Mouse (Mus musculus): ENCODE data around the gene Aox1.

The Aox1 gene

GRCm38 (mm10) chr1:58065606-58066005 lies 35.9 kb downstream of the Aox1 start:
- no peak for DNase-seq

- no peak for DNase-seq
Observed at GRCm38 (mm10) chr1:58069181-58069580, 39.5 kb downstream of the Aox1 start.

- no peak for DNase-seq
Observed at GRCm38 (mm10) chr1:58070091-58070490, 40.4 kb downstream of the Aox1 start.

DNA sequence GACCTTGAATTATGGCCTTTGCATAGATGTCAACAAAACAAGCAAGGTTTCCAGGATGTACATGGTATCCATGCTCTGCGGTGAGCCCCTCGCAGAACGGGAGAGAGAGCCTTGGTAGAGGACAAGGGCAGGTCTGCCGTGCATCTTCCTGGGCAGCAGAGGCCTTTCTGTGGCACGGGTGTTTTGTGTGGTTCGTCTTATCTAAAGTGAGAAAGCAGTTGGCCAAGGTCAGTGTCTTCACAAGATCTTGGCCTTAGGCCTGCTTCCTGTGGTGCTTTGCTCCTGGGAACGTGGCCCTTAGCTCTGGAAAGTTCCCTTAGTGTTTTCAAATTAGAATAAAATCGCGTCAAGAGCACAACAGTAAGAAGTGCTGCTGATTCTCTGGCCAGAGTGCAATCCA lies 41.3 kb downstream of the Aox1 start:
- no peak for DNase-seq

DNA sequence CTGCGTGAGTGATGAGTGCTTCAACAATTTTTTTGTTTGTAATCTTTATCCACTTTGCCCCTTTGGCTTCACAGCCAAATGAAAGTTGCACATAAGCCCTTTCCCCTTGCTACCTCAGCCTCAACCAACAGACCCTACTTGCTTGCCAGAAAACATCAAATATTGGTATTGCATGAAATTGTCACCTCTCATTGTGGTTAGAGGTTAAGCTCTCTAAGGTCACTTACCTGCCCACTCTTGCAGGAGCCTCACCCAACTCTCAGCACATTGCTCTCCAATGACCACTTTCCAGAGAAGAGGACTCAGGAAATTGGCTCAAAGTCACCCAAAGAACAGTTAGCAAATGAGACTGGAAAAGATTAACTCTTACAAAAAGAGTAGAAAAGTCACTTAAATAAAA lies 41.8 kb downstream of the Aox1 start:
- DNase-seq: no peak

DNA sequence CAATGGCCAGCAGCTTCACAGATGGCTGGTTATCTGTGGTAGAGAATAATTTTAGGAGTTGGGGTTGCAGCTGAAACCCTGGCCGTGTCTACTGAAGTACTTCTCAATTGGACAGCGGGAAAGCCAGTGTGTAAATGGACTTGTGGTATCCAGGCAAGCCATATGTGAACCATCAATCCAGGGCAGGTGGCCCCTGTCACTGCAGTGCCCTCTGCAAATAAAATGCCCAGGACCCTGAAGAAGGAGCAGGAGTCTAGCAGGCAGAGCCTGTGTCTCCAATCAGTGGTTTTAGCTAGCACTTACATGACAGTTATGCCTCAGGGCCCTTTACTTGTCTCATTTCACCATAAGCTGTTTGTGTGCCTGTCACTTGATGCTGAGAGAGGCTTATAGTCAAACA lies 42.7 kb downstream of the Aox1 start:
- DNase-seq: no peak

DNA sequence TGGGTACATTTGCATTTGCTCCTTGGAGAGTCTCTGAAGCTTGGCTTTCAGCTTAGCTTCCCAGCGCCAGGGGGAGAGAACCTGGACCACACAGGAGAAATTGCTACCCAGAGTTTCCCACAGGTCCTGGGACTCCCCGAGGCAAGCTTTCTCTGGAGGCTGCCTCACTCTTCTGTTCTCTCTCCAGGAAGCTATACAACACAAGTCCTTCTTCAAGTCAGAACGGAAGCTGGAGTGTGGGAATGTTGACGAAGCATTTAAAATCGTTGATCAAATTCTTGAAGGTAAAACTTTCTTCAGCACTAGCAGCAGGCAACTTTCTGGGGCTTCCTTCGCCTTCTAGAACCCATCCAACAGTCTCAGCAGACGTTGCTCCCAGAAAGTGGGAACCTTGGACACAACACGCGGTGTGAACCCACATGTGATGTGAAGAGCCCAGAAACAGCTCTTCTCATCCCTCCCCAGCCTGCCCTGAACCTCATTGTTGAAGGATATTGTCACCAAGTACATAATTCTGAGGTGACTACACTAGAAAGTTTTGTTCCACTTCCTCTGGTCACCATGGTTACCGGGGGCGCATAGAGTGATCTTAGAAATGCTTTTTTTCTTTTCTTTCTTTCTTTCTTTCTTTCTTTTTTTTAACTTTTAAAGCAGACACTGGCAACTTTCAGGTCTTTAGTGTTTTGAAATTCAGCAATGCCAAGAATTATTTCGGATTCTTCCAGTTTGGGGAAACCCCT lies 43.4 kb downstream of the Aox1 start:
- DNase-seq: no peak

GRCm38 (mm10) chr1:58074266-58074665 lies 44.5 kb downstream of the Aox1 start:
- DNase-seq: no peak

GRCm38 (mm10) chr1:58077882-58078281 lies 48.2 kb downstream of the Aox1 start:
- DNase-seq: no peak

DNA sequence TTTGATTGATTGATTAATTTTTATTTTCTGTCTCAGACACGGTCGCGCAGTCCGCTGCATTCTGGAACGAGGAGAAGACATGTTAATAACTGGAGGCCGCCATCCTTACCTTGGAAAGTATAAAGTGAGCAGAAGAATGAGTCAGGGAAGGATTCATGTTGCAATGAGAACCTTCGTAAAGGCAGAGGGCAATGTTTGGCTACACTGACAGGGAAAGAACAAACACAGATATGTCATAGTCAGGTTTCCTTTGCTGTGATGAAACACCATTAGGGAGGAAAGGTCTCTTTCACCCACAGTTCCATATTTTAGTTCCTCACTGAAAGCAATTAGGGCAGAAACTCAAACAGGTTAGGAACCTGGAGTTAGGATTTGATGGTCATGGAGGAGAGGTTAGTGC lies 48.7 kb downstream of the Aox1 start:
- DNase-seq: no peak

GRCm38 (mm10) chr1:58079689-58080088 lies 50.0 kb downstream of the Aox1 start:
- no peak for DNase-seq

GRCm38 (mm10) chr1:58080446-58080845 lies 50.7 kb downstream of the Aox1 start:
- no peak for DNase-seq

DNA sequence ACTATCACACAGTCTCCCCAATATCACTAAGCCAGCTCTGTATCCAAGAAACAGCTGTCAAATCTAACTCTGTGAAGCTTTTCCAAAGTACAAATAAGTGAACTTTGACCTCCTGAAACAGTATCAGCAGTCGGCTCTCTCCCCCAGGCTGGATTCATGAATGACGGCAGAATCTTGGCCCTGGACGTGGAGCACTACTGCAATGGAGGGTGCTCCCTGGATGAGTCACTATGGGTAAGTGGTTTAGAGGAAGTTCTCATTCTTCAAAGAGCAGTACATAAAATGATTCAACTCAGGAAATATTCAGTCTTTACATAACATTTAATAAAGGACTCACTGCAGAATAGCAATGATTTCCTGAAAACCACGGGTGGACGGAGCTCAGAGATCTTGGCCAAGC lies 51.6 kb downstream of the Aox1 start:
- no peak for DNase-seq

DNA sequence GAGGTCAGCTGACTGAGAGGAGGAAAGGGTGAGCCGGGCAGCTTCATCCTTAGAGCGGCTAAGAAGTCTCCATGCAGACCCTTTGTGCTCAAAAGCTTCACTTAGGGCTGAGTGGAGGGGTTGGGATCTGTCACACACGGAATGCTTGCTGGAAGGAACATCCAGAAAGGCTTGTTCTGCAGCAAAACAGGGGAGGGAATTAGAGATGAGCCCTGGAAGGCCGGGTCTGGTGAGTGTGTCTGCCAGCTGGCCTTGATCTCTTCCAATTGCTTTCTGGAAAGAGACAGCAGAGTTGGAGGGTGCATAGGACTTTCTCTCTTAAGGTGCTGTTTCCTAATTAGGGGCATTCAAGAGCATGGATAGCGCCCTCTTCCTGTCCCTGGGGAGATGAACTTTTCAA lies 59.6 kb downstream of the Aox1 start:
- no peak for DNase-seq

DNA sequence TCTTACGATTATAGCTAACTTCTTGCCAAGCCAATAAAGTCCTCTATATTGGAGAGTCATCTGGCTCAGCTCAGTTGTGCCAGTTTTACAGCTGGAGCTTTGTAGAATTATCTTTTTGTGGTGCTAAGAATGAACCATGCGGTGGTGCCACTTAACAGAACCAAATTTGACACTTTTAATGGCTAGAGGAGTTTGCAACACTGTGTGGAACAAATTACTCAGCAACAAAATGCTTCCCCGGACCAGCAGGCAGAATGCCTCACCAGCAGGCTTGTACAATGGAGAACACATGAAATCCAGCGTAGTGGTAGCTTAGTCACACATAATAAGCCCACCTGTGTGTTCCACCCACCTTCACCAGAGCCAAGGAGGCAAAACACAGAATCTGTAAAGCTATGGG lies 60.5 kb downstream of the Aox1 start:
- no peak for DNase-seq

DNA sequence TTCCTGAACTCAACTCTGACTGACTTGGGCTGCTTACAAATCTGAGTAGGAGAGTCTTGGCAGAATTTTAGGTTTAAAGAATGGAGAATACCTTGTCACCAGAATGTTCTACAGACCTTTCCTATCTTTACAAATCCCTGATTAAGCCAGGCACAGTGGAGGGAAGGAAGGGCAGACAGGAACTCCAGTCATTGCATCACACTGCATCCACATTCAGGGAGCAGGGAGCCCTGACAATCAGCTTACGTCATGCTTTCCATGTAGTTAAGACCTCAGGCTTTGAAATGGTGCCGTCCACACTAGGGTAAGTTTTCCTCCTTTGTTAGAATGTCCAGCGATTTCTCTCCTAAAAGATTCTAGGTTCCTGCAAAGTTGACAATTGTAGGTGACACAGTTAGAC lies 61.5 kb downstream of the Aox1 start:
- DNase-seq: no peak

DNA sequence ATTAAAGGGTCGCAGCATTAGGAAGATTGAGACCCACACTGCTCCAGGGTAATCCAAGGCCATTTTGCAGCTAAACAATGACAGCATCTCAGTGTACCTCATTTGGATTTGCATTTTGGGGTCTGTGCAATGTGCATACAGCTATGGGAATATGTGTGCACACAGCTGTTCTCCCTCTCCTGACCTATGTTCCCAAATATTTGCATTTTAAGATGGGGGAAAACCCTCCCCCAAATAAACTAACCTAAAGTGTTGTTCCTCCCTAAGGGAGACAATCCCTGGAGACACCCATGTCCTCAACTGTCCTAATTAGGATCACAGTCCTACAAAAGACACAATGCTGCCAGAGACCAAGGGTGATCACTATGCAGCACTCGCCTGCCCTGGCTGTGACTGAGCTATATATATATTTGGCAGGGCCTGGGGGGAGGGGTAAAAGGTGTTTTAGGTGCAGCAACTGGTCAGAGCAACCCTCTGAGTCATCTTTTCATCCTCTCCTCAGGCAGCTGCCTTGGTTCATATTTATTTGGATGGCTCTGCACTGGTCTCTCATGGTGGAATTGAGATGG lies 62.3 kb downstream of the Aox1 start:
- DNase-seq: no peak

GRCm38 (mm10) chr1:58097338-58097737 lies 67.6 kb downstream of the Aox1 start:
- no peak for DNase-seq

GRCm38 (mm10) chr1:58099119-58099518 lies 69.4 kb downstream of the Aox1 start:
- no peak for DNase-seq

GRCm38 (mm10) chr1:58101531-58102146 lies 71.9 kb downstream of the Aox1 start:
- no peak for DNase-seq

DNA sequence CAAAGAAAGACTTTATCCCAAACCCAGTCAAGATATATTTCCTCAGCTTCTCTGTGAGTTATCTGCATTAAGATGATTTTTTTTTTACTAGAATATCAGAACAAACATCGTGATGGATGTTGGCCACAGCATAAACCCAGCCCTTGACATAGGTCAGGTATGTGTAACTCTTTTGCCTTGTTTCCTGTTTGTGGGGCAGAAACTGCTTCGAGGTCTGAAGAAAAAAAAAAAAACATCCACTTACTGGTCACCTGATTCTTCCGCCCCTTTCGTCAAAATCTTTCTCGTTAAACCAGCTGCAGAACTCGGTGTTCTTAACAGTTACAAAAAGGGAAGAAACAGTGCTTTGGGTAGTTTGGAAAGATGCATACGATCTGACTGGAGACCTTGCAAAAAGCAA lies 72.8 kb downstream of the Aox1 start:
- no peak for DNase-seq

DNA sequence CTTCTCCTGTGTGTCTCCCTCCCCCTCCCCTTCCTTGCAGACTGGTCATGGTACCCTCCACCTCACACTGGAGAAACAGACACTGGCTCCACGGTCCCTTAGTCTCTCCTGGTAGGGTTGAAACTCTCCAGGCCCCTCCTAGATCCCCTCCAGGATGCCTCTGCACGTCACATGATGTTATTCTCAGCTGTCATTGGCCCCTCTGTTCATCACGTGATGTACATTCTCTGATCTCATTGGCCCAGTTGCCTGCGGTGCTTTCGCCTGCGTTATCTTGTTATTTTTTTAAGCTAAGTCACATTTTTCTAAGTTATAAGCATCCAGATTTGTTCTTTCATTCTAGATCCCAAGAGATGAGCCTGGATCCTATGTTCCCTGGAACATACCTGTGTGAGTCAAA lies 76.0 kb downstream of the Aox1 start:
- no peak for DNase-seq

DNA sequence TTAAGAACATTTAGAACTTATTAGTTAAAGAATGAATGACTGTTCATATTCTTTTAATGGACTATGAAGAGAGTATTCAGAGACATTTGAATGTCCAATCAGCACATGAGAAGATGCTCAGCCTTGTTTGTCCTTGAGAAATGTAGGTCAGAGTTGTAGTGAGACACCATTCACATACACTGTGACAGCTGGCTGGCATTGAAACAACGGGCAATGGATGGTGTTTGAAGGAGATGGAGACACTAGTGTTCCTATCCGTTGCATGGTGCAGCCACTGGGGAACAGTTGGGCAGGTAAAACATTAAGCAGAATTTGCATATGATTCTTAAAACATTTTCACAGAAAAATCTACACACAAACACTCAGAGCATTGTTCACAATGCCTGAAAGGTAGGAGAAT lies 77.3 kb downstream of the Aox1 start:
- no peak for DNase-seq

DNA sequence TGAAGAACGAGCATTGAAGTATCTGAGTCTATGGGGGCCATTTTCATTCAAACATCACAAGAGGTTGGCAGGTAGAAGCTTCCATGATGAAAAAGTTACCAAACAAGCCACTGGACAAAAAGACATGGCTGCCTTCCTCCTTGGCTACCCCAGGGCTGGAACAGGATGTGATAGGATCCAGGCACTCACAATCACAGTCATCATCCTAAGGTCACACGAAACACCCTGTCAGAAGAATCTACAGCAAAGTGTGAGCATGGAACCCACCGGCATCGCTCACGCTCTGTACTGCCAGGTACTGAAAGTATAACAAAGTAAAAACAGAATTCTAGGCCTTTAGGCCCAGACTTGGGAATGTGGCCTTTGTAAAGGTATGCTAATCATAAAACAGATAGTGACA lies 80.5 kb downstream of the Aox1 start:
- DNase-seq: no peak

GRCm38 (mm10) chr1:58111315-58111714 lies 81.6 kb downstream of the Aox1 start:
- no peak for DNase-seq

Measured in thymus, adult 18-20 months (tissue).